Mouse (Mus musculus) left cerebral cortex, adult 18-20 months (tissue): ENCODE results near the gene Btnl1. TPM values are rescaled to one million over a fixed set of nuclear protein-coding genes. Genes with fewer than 3 reads are reported as not detected.
A peak's percentile ranks its signal among the peaks of the same experiment; 100 is the strongest.

Experiments
- DNase-seq, 2 experiments: peaks; one replicate each; pipeline ENCODE4 v3.0.0; 2021 to 2022; ENCODE audit warnings: low spot score in 2 of 2, mixed read lengths in 1 of 2
- total RNA-seq, 2 experiments: library from RNA; stranded (reverse); gene quantifications; 2 replicates each; pipeline ENCODE4 v1.2.3; 2021

The Btnl1 gene
- total RNA-seq, 2 experiments from 2014 or later, result not detected

GRCm38 (mm10) chr17:34384699-34385098 lies 7.8 kb downstream of the Btnl1 start:
- DNase-seq, result no peak

- no peak for DNase-seq
These were observed 9.7 kb downstream of the Btnl1 start for GRCm38 (mm10) chr17:34386656-34387055.

GRCm38 (mm10) chr17:34388513-34388912 lies 11.6 kb downstream of the Btnl1 start:
- no peak for DNase-seq

GRCm38 (mm10) chr17:34391507-34391906 lies 14.6 kb downstream of the Btnl1 start:
- no peak for DNase-seq

GRCm38 (mm10) chr17:34392321-34392720 lies 15.4 kb downstream of the Btnl1 start:
- peak in 1 of 2 experiments; percentile 22 for DNase-seq

GRCm38 (mm10) chr17:34397357-34397756 lies 20.4 kb downstream of the Btnl1 start:
- DNase-seq, result no peak

GRCm38 (mm10) chr17:34398058-34398710 lies 21.3 kb downstream of the Btnl1 start:
- peak; percentile 53 to 56 for DNase-seq

- DNase-seq, result peak; percentile 84 to 89
These were observed 21.9 kb downstream of the Btnl1 start, which contains the start of gene BC051142 for GRCm38 (mm10) chr17:34398711-34399393. Gene BC051142, plus strand, starts transcription at chr17:34398820.

GRCm38 (mm10) chr17:34399394-34399715 lies 22.4 kb downstream of the Btnl1 start:
- DNase-seq, result no peak

GRCm38 (mm10) chr17:34411117-34411516 lies 34.2 kb downstream of the Btnl1 start:
- peak; percentile 66 to 71 for DNase-seq

- no peak for DNase-seq
These were observed 43.1 kb downstream of the Btnl1 start for GRCm38 (mm10) chr17:34420014-34420413.

GRCm38 (mm10) chr17:34427597-34427996 lies 50.7 kb downstream of the Btnl1 start:
- DNase-seq, result peak; percentile 31 to 41

Other genes starting within 250 kb of the Btnl1 start
- gene H2-DMb2, start 233.8 kb upstream of the Btnl1 start, total RNA-seq, result 1 to 10 TPM; 1.2 to 1.8 TPM
- 1 to 10 TPM; 2.2 to 2.7 TPM for gene H2-DMb1, start 224.1 kb upstream of the Btnl1 start, total RNA-seq
- gene Tap1, start 189.6 kb upstream of the Btnl1 start, total RNA-seq, result 1 to 10 TPM; 3.1 to 3.2 TPM
- gene Psmb9, start 189.4 kb upstream of the Btnl1 start, total RNA-seq, result 1 to 10 TPM; 2.6 to 2.8 TPM
- gene Psmb8, start 179.4 kb upstream of the Btnl1 start, total RNA-seq, result 1 to 10 TPM; 4.6 to 5.5 TPM
- 10 to 100 TPM; 10.7 to 11.7 TPM for gene Tap2, start 173.6 kb upstream of the Btnl1 start, total RNA-seq
- under 1 TPM; 0.40 to 0.44 TPM for gene H2-Ob, start 138.2 kb upstream of the Btnl1 start, total RNA-seq
- gene H2-Ab1, start 119.4 kb upstream of the Btnl1 start, total RNA-seq, result 1 to 10 TPM; 3.2 to 5.2 TPM
- 1 to 10 TPM; 4.5 to 5.9 TPM for gene H2-Aa, start 89.3 kb upstream of the Btnl1 start, total RNA-seq
- 1 to 10 TPM; 4.0 to 6.0 TPM for gene H2-Eb1, start 71.3 kb upstream of the Btnl1 start, total RNA-seq
- gene H2-Eb2, start 51.5 kb upstream of the Btnl1 start, total RNA-seq, result not detected
- under 1 TPM; 0.63 to 0.68 TPM for gene Btnl2, start 22.3 kb upstream of the Btnl1 start, total RNA-seq
- 1 to 10 TPM; 2.1 to 4.4 TPM for gene BC051142, start 21.7 kb downstream of the Btnl1 start, total RNA-seq
- not detected for gene Btnl4, start 100.2 kb downstream of the Btnl1 start, total RNA-seq
- not detected for gene Btnl6, start 140.2 kb downstream of the Btnl1 start, total RNA-seq
- gene Notch4, start 187.1 kb downstream of the Btnl1 start, total RNA-seq, result 1 to 10 TPM; 6.1 to 9.0 TPM
- gene Gpsm3, start 212.7 kb downstream of the Btnl1 start, total RNA-seq, result 1 to 10 TPM; 2.5 to 3.0 TPM
- gene Pbx2, start 214.1 kb downstream of the Btnl1 start, total RNA-seq, result 10 to 100 TPM; 58.4 to 64.5 TPM
- under 1 TPM; 0.45 to 0.58 TPM for gene Ager, start 220.7 kb downstream of the Btnl1 start, total RNA-seq
- 10 to 100 TPM; 74.2 to 75.9 TPM for gene Rnf5, start 226.6 kb downstream of the Btnl1 start, total RNA-seq
- 100 to 1,000 TPM; 165 to 169 TPM for gene Agpat1, start 227.1 kb downstream of the Btnl1 start, total RNA-seq
- gene Egfl8, start 238.8 kb downstream of the Btnl1 start, total RNA-seq, result 1 to 10 TPM; 3.2 to 3.4 TPM